Mouse (Mus musculus): ENCODE results near the gene Ctnnd2.

The Ctnnd2 gene

GRCm38 (mm10) chr15:31006050-31006824, 833.8 kb downstream of the Ctnnd2 start:
- DNase-seq = no peak

DNA sequence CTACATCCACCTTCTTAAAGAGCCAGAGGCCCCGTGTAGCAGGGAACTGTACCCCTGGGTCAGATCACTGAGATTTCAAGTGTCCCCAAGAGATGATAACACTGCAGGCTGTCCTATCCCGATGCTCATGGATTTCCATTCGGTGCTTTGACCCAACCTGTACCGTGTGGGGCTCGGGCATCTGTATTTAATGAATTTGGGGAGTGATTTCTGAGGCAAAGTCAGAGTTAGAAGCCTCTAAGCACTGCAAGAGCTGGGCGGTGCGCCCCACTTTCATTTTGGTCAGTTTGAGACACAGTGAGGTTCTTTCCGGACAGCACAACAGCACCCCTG, 834.4 kb downstream of the Ctnnd2 start:
- no peak for DNase-seq

GRCm38 (mm10) chr15:31008594-31008993, 836.2 kb downstream of the Ctnnd2 start:
- no peak for DNase-seq

DNA sequence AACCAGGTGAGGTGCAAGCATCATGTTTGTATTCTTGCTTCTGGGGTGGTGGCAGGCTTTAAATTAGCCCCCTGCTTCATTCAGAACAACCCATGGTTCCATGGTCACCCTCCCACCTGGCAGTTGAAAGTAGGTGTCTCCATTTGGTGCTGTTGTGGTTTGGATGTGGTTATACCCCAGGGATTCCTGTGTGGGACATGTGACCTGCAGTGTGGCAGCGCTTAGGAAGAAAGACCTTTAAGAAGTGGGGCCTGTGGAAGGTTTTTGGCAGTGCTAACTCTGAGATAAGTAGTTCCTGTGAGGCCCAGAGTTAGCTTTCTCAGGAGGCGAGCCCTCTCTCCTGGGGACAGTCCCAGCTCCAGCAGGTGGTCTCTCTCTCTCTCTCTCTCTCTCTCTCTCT, 848.4 kb downstream of the Ctnnd2 start:
- DNase-seq = no peak

DNA sequence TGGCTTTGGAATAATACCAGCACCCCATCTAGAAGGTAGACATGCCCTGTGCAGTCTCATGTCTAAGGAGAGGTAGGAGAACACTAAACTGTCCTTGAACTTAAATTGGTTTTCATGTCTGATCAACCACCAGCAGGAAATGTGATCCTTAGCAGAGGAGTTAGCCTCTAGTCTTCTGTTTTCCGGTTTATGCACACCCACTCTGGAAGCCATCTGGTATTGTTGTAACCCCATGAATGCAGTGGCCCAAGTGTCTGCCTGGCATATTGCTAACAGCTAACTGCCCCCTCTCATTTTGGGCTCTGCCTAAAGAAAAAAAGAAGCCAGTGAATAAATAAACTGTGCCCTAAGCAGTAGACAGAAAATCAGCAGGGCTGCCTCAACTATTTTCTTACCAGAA, 849.6 kb downstream of the Ctnnd2 start:
- no peak for DNase-seq

GRCm38 (mm10) chr15:31022497-31022896, 850.1 kb downstream of the Ctnnd2 start:
- DNase-seq = no peak

DNA sequence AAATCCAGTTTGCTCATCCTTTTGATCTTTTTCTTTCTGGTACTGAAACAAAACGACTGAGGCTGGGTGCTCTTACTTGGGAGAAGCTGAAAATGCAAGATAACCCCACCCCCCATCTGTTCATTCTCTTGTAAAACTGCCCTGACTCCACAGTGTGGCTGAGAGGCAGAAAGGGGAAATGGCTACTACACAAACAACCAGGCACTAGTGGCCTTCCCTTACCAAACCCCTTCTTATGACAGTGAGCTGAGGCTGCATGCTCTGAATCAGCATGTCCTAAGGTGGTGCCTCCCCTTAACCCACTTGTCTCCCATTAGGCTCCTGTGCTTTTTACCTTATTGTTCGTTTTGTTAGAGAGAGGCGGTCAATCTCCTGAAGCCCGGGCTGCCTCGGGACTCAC, 851.4 kb downstream of the Ctnnd2 start:
- DNase-seq = no peak

DNA sequence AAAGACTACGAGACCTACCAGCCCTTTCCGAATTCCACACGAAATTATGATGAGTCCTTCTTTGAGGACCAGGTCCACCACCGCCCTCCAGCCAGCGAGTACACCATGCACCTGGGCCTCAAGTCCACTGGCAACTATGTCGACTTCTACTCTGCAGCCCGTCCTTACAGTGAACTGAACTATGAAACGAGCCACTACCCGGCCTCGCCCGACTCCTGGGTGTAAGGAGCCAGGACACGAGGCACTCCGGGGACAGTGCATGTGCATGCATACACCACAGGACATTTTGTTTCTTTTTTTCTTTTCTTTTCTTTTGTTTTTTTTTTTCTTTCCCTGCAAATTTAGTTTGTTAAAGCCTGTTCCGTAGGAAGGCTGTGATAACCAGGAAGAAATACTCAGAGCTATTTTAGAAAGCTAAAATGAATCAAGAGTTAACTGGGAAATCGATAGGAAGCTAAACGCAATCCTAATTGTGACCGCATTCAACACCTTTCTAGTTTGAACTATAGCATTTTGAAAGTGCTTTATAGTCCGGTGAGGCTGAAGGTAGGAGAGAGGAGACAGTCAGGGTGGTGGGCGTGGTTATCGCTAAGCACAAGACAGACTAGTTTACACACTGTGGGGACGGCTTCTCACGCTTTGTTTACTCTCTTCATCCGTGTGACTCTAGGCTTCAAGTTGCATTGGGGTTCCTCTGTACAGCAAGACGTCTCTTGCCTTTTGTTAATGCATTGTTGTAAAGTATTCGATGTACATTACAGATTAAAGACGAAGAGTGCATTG, 855.2 kb downstream of the Ctnnd2 start:
- no peak for DNase-seq

DNA sequence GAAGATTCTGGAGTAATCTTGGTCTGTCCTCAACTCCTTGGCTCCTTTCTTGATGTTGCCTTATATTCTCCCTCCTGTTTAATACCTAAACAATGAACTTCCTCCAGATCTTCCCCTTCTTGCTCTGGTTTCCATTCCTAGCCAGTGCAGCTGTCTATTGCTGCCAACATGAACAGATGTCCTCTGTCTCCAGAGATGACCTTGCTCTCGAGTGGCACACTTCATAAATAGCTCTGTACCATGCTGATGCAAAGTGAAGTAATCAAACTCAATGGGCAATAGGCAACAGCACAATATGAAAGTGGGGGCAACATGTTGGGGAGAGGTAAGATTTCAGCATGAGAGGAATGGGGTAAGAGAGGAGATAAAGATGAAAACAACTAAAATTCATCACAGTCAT, 872.6 kb downstream of the Ctnnd2 start:
- DNase-seq = no peak

DNA sequence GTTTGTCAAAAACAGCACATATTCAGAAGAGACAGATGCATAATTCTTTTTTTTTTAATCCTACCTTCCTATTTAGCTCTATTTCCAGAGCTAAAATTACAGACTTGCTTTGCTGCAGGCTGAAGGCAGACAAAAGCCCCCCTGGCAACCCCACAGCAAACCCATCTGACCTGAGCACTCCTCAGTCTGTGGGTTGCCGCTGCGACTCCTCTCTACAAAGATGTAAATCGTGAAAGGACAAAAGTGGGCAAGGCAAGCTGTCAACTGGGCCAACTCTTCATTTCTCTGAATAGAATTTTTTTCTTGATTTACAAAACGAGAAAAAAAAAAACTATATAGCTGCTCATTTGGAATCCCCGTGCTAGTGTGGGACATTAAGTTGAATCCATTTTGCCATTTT, 879.1 kb downstream of the Ctnnd2 start:
- no peak for DNase-seq

DNA sequence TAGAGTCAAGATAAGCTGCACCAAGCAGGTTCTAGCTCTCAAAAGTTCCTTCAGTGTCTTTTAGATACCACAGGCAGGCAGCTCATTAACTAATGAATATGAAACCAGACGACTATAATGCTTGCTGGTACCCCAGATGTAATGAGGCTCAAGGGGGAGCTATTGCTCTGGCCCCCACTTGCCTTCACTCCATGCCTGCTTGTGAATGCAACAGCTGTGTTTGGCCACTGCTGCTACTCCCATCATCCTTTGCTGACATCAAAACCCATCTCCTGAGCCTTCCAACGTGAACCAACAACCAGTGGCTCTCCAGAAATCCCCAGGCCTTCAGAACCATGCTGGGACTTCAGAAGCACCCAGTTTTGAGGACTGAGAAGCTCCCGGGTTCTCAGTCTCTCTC, 883.8 kb downstream of the Ctnnd2 start:
- no peak for DNase-seq

DNA sequence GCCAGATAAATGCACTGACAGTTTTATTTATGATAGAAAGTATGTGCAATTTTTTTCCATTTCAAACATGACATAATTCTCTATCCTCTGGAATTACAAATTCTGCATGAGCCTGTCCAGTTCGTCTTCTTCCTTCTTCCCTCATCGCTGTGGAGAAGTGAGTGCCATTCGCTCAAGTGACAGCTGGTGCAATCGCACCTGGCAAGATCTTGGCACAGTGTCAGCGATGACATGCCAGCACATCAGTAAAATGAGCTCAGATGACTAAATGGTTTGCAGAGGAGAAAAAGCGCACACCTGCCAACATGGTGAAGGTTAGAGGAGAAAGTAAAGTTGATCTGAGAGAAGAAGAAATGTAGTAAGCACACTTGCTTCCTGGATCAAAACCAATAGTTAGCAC, 885.9 kb downstream of the Ctnnd2 start:
- no peak for DNase-seq

- no peak for DNase-seq
These were observed 891.3 kb downstream of the Ctnnd2 start for GRCm38 (mm10) chr15:31063734-31064133.

DNA sequence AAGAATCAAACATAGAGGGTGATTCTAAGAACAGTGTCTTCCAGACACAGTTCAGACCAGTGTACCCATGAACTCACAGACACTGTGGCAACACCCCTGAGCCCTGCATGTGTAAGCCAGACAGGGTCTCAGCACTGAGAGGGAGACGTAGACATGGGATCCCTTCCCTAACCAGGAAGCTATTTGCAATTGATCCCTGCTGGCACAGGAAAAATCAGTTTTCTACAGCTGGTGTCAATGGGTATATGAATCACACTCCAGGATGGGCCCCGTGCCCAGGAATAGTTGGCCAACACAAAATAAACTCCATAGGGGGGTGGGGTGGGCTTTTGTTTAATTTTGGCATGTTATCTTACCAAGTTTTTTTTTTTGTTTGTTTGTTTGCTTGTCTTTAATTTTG, 895.7 kb downstream of the Ctnnd2 start:
- peak in 1 of 2 experiments; percentile 21 for DNase-seq

DNA sequence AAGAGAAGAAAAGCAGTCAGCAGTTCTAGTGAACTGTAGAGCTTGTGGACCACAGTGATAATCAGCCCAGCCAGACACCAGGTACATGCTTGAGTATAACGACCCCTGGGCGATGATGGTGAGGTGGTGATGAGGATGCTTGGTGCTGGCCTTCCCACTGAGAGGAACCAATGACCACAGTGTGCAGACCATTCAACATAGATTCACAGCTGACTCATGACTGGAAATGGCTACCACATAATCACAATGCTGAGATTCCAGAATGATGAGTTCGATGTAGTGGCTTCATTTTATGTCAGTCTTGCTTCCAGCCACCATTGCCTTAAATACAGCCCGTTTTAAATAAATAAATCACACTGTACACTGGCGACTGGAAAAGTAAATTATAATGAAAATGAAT, 897.9 kb downstream of the Ctnnd2 start:
- DNase-seq = no peak

All from lung, postnatal 4 days (tissue).